Mouse (Mus musculus): Measurements from ENCODE around the gene Unc5b. TPM values are rescaled to one million over a fixed set of nuclear protein-coding genes. Genes with fewer than 3 reads are reported as not detected.
A peak's percentile ranks its signal among the peaks of the same experiment; 100 is the strongest.

The Unc5b gene
- polyA plus RNA-seq, 1 experiment from 2014 or later, result 6.0 TPM

DNA sequence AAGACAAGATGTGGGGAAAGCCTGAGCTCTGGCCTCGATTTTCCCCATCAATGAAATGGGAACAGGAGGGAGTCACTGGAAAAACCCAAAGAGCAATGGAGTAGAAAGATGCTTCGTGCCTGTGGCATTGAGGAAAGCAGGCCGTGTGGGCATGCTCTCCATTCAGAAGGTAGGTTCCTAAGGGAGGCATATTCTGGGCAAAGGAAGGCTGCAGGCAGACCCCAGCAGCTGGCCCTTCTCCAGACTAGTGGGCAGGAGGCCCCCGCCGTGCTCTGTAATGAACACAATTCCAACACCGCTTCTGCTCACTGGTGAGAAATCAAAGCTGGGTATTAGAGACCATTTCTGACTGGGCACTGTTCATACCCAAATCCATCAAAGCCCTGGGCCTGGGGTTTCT lies 2.3 kb downstream of the Unc5b start:
- Histone ChIP-seq H3K27ac (replicated peaks) (no peak overlapping the region), H3K36me3 (replicated peaks) (no peaks in the 10 kb centered on the region), H3K4me3 (peak overlapping the region; percentile 84), H3K27me3 (replicated peaks; ENCODE audit: low read depth, poor library complexity, severe bottlenecking) (peaks cover 99% of the 10 kb centered on the region), H3K9me3 (no peaks in the 10 kb centered on the region; the same call in 1 of the 2 replicates), H3K4me1 (peaks cover 83% of the 10 kb centered on the region)
- WGBS, result 46% methylated on average over 6 of the region's 6 CpGs
- DNase-seq (ENCODE audit: low spot score), result no peak

DNA sequence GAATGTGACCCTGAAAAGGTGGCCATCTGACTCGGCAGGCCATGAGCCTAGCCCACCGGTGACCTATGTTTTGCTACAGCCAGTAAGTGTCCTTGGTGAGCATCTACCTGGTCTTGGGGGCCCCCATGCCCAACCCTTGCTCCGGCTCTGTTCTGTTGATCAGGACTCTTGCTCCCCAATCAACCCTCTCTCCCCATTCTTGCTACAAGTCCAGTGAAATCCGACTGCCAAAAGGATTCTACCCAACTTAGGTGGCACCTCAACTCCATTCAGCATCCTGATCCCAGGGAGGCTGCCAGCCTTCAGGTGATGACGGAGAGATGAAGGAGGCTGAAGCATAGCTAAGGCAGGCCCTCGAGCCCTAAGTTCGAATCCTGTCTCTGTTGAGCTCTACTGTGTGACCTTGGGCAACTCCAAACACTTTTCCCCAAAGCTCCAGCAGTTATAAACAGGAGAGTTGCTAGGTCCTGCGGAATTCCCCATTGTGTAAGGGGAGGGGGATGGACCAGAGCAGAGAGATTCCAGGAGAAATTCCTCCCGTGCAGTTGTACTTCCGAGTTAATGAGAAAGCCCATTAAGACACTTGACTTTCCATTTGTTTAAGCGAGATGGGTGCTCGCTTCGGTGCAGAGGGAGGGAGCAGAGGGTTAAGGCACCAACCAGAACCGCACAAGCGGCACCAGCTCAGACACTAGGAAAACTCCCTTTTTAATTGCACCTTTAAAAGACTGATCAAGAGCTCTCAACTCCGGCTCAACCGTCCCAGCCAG lies 3.3 kb downstream of the Unc5b start:
- 50% methylated on average over 17 of the region's 17 CpGs for WGBS
- H3K27ac ChIP-seq (replicated peaks), result no peak overlapping the region
- H3K9me3 ChIP-seq, result no peaks in the 10 kb centered on the region
- H3K27me3 ChIP-seq (replicated peaks; ENCODE audit: low read depth, poor library complexity, severe bottlenecking), result peaks cover 98% of the 10 kb centered on the region
- no peaks in the 10 kb centered on the region for H3K36me3 ChIP-seq (replicated peaks)
- peak overlapping the region; percentile 84 for H3K4me3 ChIP-seq
- peak; percentile 11 for DNase-seq (ENCODE audit: low spot score)
- peaks cover 93% of the 10 kb centered on the region for H3K4me1 ChIP-seq

DNA sequence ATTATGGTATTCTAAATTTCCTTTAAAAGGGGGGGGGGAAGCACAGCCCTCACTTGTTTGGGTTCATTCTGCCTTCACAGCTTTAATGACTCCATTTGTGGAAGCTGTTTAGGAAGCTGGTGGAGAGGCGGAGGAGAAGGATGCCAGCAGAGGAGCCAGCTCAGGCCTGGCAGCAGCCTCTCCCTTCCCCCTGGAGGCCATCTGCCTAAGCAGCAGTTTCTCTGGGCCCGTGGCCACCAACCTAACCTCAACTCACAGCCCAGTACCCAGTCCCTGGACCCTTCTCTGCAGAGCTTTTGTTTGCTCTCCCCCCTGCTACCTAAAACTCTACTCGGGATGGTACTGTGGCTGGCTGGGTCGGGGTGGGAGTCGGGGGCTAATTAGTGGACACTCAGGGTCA lies 4.1 kb downstream of the Unc5b start:
- peak overlapping the region; percentile 75 for H3K27ac ChIP-seq (replicated peaks)
- H3K9me3 ChIP-seq, result no peaks in the 10 kb centered on the region
- peaks cover 99% of the 10 kb centered on the region for H3K4me1 ChIP-seq
- WGBS, result 20% methylated on average over 5 of the region's 5 CpGs
- H3K4me3 ChIP-seq, result peak overlapping the region; percentile 84
- H3K27me3 ChIP-seq (replicated peaks; ENCODE audit: low read depth, poor library complexity, severe bottlenecking), result peaks cover 97% of the 10 kb centered on the region
- no peaks in the 10 kb centered on the region for H3K36me3 ChIP-seq (replicated peaks)
- DNase-seq (ENCODE audit: low spot score), result no peak

DNA sequence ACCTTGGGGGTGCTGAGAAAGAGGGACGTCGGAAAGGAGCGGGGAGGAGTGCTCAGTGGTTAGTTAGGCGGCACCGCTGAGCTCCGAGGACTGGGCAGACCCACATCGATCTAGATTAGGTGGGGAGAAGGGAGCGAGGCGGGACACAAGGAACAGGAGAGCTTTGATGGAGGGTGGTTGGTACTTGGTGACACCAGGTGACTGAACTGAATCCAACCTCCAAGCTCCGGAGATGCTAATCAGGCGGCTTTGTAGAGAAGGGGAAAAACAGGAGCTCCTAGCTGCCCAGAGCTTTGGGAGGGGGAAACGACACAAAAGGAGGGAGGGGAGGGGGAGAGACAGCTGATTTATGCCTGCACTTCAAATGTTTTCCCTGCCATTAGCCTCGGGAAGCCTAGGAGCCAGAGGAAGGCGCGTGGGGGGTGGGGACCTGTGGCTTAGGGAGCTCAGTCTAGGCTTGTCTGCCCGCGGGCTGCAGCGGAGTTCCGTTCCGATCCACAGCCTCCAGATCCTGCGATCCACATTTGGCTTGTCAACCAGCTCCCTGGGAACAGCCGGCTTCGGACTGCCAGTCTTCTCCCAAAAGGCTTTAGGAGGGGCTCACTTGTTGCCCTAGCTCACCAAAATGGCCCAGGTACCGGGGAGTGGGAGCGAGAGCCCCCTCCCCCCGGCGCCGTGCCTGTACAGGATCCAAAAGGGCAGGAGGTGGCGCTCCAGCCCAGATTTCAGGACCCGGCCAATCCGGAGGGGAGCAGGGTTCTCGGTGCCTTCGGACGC lies 4.7 kb downstream of the Unc5b start:
- Histone ChIP-seq H3K27ac (replicated peaks) (peak overlapping the region; percentile 75), H3K27me3 (replicated peaks; ENCODE audit: low read depth, poor library complexity, severe bottlenecking) (peaks cover 91% of the 10 kb centered on the region), H3K4me3 (peak overlapping the region; percentile 84), H3K9me3 (no peaks in the 10 kb centered on the region), H3K4me1 (peaks cover 99% of the 10 kb centered on the region), H3K36me3 (replicated peaks) (no peaks in the 10 kb centered on the region)
- 2% methylated on average over 34 of the region's 34 CpGs for WGBS
- DNase-seq (ENCODE audit: low spot score), result peak; percentile 76

DNA sequence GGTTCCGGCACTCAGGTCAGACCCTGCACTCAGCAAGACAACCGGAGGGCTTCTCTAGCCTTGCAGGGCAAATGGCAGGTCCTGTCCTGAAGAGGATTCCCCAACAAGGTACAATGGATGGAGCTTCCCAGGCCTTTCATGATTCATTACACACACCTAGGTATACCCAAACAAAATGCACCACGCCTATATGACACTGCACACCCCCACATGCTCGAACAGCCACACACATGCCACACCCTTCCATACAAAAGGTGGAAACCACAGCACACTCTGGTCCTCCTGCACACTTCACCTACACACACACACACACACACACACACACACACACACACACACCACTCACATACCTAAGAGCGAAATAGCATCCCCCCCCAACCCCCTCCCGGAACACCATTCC lies 5.4 kb downstream of the Unc5b start:
- WGBS, result 56% methylated on average over 6 of the region's 6 CpGs
- peaks cover 84% of the 10 kb centered on the region for H3K27me3 ChIP-seq (replicated peaks; ENCODE audit: low read depth, poor library complexity, severe bottlenecking)
- DNase-seq (ENCODE audit: low spot score), result peak; percentile 7
- no peaks in the 10 kb centered on the region for H3K9me3 ChIP-seq
- no peaks in the 10 kb centered on the region for H3K36me3 ChIP-seq (replicated peaks)
- peaks cover 100% of the 10 kb centered on the region for H3K4me1 ChIP-seq
- H3K4me3 ChIP-seq, result peak overlapping the region; percentile 84
- H3K27ac ChIP-seq (replicated peaks), result peak overlapping the region; percentile 75

DNA sequence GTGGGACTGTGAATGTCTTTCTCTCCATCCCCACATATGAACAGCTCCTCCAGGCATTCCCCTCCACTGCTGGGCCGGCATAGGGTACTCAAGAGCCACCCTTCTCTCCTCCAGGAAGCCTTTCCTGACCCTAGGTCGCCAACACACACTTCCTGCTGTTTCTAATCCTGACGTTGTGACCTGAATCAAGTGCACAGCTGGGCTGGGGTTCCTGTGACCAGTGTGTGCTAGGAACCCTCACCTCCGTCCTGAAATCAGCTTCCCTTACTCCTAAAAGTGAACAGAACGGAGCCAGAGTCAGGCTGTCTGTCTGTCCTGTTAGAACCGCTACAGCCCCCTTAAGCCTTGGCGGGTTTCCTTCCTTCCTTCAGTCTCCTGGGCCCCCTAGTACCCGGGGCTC lies 7.6 kb downstream of the Unc5b start:
- H3K36me3 ChIP-seq (replicated peaks), result no peaks in the 10 kb centered on the region
- H3K9me3 ChIP-seq, result no peaks in the 10 kb centered on the region
- H3K27ac ChIP-seq (replicated peaks), result peak overlapping the region; percentile 61; the same call in 1 of the 2 replicates
- no peak for DNase-seq (ENCODE audit: low spot score)
- 35% methylated on average over 8 of the region's 8 CpGs for WGBS
- H3K4me3 ChIP-seq, result no peak overlapping the region
- peaks cover 69% of the 10 kb centered on the region for H3K27me3 ChIP-seq (replicated peaks; ENCODE audit: low read depth, poor library complexity, severe bottlenecking)
- peaks cover 98% of the 10 kb centered on the region for H3K4me1 ChIP-seq

DNA sequence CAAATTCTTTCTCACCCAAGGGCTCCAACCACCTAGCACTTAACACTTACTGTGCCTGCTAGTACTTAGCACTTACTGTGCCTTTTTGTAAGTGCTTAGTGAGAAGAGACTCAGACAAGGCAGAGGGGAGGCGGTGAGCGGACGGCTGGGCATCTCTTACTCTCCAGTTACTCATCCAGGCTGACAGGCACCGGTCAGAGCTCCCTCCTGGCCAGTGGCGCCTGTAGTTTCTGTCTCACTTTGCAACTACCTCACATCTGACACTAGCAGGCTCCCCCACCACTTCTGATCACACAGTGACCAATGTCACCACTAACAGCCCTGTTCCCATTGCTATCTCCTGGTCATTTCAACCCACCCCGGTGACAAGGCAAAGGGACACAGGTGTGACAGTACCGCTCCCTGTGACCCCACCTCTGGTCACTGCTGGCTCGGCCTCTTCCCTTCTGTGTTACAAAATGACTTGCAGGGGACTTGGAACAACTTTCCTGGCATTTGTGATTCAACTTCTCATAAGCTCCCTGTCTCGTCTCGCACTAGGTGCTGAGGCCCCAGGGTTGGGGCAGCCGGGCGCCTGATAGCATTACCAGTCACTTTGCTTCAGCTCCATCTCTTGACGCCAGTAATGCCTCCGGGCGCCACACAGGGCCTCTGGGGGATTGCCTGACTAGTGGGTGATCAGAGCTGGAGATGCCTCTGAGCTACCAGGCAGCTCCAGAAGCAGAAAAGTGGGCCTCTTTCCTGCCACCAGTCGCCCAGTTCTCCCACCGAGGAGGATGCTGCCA lies 8.5 kb downstream of the Unc5b start:
- Histone ChIP-seq H3K4me1 (peaks cover 98% of the 10 kb centered on the region), H3K27ac (replicated peaks) (peak overlapping the region; percentile 61), H3K36me3 (replicated peaks) (no peaks in the 10 kb centered on the region), H3K4me3 (no peak overlapping the region), H3K9me3 (no peaks in the 10 kb centered on the region), H3K27me3 (replicated peaks; ENCODE audit: low read depth, poor library complexity, severe bottlenecking) (peaks cover 60% of the 10 kb centered on the region)
- WGBS, result 67% methylated on average over 17 of the region's 17 CpGs
- no peak for DNase-seq (ENCODE audit: low spot score)

DNA sequence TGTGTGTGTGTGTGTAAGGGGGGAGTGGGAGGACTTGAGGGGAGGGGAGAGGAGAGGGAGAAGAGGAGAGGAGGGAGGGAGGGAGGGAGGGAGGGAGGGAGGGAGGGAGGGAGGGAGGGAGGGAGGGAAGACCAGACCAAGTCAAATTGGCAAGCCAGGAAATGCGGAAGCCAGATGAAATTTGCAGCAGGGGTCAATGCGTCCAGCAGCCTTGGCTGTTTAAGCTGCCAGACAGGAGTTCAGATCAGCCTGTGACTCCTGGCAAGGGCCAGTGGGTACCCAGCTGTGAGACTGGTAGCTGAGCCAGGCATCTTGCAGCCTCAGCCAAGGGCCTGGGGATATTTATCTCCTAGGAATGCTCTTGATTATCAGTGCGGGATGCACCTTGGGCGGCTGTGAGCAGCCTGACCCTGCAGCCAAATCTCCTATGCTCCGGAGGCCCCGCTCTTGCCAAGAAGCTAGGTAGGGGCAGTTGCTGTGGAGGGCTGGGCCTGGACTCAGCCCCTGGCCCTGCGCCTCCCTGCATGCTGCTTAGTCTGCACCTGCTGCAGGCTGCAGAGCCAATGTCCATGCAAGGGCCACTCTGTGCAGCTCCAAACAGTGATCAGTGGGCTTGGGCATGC lies 9.5 kb downstream of the Unc5b start:
- Histone ChIP-seq H3K4me3 (no peak overlapping the region), H3K27me3 (replicated peaks; ENCODE audit: low read depth, poor library complexity, severe bottlenecking) (peaks cover 51% of the 10 kb centered on the region), H3K9me3 (no peaks in the 10 kb centered on the region), H3K36me3 (replicated peaks) (no peaks in the 10 kb centered on the region), H3K4me1 (peaks cover 98% of the 10 kb centered on the region), H3K27ac (replicated peaks) (peak overlapping the region; percentile 72)
- 22% methylated on average over 7 of the region's 7 CpGs for WGBS
- no peak for DNase-seq (ENCODE audit: low spot score)

DNA sequence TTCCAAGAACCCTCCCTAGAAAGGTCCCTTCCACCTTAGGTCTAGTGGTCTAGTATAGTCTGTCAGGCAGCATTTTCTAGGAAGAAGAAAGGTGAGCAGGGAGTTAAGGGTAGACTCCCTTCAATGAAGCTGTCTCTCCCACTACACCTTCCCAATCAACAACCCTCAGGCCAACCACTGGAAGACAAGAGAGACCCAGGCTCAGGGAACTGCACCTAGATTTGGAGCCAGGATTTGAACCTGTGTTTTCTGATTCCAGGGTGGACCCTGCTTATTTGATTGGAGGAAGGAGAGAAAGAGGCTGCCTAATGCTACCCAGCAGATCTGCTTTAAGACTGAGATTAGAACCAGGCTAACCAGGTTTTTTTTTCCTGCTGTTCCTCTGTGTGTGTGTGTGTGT lies 10.1 kb downstream of the Unc5b start:
- Histone ChIP-seq H3K27me3 (replicated peaks; ENCODE audit: low read depth, poor library complexity, severe bottlenecking) (peaks cover 50% of the 10 kb centered on the region), H3K4me1 (peaks cover 98% of the 10 kb centered on the region), H3K36me3 (replicated peaks) (no peaks in the 10 kb centered on the region), H3K9me3 (no peaks in the 10 kb centered on the region), H3K4me3 (no peak overlapping the region), H3K27ac (replicated peaks) (no peak overlapping the region)
- DNase-seq (ENCODE audit: low spot score), result no peak

DNA sequence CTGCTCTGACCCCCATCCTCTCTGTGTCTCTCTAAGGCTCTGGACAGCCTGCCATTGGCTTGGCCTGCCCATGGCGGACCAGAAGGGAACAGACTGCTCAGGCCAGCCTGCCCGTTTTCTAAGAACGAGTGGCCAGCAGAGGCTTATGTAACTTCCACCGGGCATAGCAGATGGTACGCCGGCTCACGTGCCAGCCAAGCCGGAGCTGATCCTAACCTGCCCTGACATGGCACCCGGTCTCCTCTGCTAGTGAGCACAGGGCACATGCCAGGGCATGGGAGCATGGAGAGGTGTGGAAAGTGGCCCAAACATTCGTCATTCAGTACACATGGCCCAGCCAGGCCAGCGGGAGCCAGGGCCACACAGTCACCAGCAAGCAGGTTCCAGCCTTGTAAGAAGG lies 10.8 kb downstream of the Unc5b start:
- Histone ChIP-seq H3K9me3 (no peaks in the 10 kb centered on the region), H3K4me1 (peaks cover 98% of the 10 kb centered on the region), H3K27ac (replicated peaks) (peak overlapping the region; percentile 52), H3K4me3 (no peak overlapping the region), H3K36me3 (replicated peaks) (no peaks in the 10 kb centered on the region), H3K27me3 (replicated peaks; ENCODE audit: low read depth, poor library complexity, severe bottlenecking) (peaks cover 43% of the 10 kb centered on the region)
- WGBS, result 89% methylated on average over 11 of the region's 11 CpGs
- DNase-seq (ENCODE audit: low spot score), result no peak

DNA sequence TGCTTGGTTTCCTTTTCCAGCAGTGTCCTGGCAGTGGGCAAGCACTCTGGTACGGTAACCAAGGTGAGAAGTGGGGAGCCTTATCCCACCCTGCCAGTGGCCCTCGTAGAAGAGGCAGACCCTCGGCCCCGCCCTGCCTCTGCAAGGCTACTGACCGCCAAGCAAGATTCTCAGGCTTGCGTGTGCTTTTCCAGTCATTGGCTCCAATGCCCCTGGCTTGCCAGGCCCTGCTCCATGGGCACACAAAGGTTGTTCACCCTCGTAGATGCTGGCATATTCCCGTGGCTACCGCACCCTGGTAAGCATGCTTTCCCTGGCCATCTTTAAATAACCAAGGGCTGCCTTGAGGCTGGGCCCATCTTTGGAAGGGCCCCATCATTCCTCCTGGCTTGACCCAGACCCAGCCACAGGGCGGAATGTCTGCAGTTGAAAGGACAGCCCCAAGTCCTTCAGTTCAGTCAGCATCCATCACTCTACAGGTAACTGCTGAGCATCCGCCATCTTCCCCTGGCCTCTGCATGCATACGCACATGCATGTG lies 11.7 kb downstream of the Unc5b start:
- WGBS, result 89% methylated on average over 12 of the region's 12 CpGs
- Histone ChIP-seq H3K4me1 (peaks cover 98% of the 10 kb centered on the region), H3K4me3 (no peak overlapping the region), H3K36me3 (replicated peaks) (no peaks in the 10 kb centered on the region), H3K9me3 (no peaks in the 10 kb centered on the region), H3K27ac (replicated peaks) (peak overlapping the region; percentile 52; the same call in 1 of the 2 replicates), H3K27me3 (replicated peaks; ENCODE audit: low read depth, poor library complexity, severe bottlenecking) (peaks cover 35% of the 10 kb centered on the region)
- DNase-seq (ENCODE audit: low spot score), result no peak

DNA sequence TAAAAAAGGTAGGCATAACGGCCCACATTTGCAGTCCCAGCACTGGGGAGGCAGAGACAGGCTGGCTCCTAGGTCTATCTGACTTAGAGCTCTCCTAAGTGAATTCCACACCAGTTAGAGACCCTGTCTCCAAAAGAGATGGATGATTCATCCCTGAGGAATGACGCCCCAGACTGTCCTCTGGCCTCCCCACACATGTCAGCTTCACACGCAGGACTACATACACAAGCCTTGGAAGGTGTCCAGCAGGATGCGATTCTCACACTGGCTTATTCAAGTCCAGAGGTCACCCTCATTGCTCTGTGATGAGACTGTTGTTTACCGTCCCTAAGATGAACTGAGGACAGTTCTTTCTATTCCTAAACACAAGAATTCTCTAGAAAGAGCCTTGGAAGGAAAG lies 12.2 kb downstream of the Unc5b start:
- peaks cover 33% of the 10 kb centered on the region for H3K27me3 ChIP-seq (replicated peaks; ENCODE audit: low read depth, poor library complexity, severe bottlenecking)
- WGBS, result 82% methylated on average over 5 of the region's 5 CpGs
- no peaks in the 10 kb centered on the region for H3K9me3 ChIP-seq
- no peak overlapping the region for H3K27ac ChIP-seq (replicated peaks)
- no peak for DNase-seq (ENCODE audit: low spot score)
- H3K4me1 ChIP-seq, result peaks cover 98% of the 10 kb centered on the region
- H3K36me3 ChIP-seq (replicated peaks), result no peaks in the 10 kb centered on the region
- H3K4me3 ChIP-seq, result no peak overlapping the region
